Mouse (Mus musculus): ENCODE data around the gene Sectm1b. TPM values are rescaled to one million over a fixed set of nuclear protein-coding genes. Genes with fewer than 3 reads are reported as not detected.
"Not testable (repeated sequence)": the region's sequence is repeated elsewhere in the genome, so short reads cannot be mapped to it uniquely, and the experiment has no call there.

Sectm1b gene
- polyA plus RNA-seq (2015; fragmentation: Nextera tagmentation; extraction: Ambion mirVana), result not detected in 2 replicates

GRCm38 (mm10) chr11:121063379-121063778, at the start of gene Sectm1b:
Sectm1b (minus strand) TSS chr11:121063569.
- Histone ChIP-seq H3K4me1 (no peaks in the 10 kb centered on the region), H3K9me3 (no peaks in the 10 kb centered on the region), H3K36me3 (no peaks in the 10 kb centered on the region), H3K27ac (no peak within 1 kb of the TSS), H3K4me3 (no peak within 1 kb of the TSS), H3K4me2 (no peak within 1 kb of the TSS), H3K27me3 (no peaks in the 10 kb centered on the region), H3K9ac (no peak within 1 kb of the TSS)
- ATAC-seq (ENCODE audit: borderline replicate concordance, extremely low read depth, low FRiP score, low TSS enrichment), result no peak
- 66% methylated on average over 5 of the region's 5 CpGs for WGBS

GRCm38 (mm10) chr11:121112091-121112775, 48.9 kb upstream of the Sectm1b start:
- Histone ChIP-seq H3K4me2 (no peak overlapping the region), H3K36me3 (no peaks in the 10 kb centered on the region), H3K4me1 (peaks cover 39% of the 10 kb centered on the region), H3K27me3 (no peaks in the 10 kb centered on the region), H3K9ac (no peak overlapping the region), H3K4me3 (no peak overlapping the region), H3K27ac (no peak overlapping the region), H3K9me3 (no peaks in the 10 kb centered on the region)
- 57% methylated on average over 5 of the region's 5 CpGs for WGBS
- ATAC-seq (ENCODE audit: borderline replicate concordance, extremely low read depth, low FRiP score, low TSS enrichment), result no peak

DNA sequence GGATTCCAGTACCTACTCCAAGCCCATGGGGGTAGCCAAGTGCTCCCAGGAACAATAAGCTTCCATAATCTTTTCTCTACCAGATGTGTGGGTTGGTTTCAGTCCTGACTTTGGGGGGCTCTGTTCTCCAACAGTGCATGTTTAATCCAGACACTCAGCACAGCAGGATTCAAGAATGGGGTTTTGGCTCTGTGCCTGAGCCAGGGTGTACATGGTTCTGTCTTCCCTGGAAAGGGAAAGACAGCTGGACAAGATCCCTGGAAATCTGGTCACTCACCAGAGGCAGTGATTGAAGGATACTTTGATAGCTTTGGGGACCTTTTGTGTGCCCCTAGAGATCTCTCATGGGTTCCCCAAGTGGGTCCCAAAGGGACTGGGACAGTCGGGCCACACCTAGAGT, 48.2 kb upstream of the Sectm1b start:
- Histone ChIP-seq H3K27ac (no peak overlapping the region), H3K27me3 (no peaks in the 10 kb centered on the region), H3K9me3 (no peaks in the 10 kb centered on the region), H3K9ac (no peak overlapping the region), H3K4me3 (no peak overlapping the region), H3K4me2 (no peak overlapping the region), H3K4me1 (peaks cover 39% of the 10 kb centered on the region), H3K36me3 (no peaks in the 10 kb centered on the region)
- ATAC-seq (ENCODE audit: borderline replicate concordance, extremely low read depth, low FRiP score, low TSS enrichment), result peak; percentile 20; the same call in 1 of the 2 replicates
- WGBS, result 72% methylated on average over 1 of the region's 1 CpGs

GRCm38 (mm10) chr11:121111051-121111450, 47.7 kb upstream of the Sectm1b start:
- 83% methylated on average over 3 of the region's 3 CpGs for WGBS
- peaks cover 39% of the 10 kb centered on the region for H3K4me1 ChIP-seq

DNA sequence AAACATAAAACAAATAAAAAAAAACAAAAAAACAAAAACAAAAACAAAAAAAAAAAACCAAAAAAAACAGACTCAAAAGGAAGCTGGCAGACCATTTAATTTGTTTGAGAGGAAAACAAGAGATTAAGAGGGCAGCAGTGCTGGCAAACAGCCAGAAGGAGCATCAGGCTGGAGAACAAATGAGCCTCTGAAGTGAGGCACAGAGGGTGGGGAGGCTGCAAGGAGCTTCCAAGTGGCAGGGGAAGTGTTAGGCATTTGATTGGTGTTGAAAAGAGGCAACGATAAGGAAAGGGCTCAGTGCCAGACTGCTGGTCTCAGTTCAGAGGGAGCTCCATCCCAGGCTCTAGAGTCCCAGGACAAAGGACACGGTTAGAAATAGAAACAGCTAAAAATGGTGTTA, 46.6 kb upstream of the Sectm1b start:
- WGBS, result 2% methylated on average over 2 of the region's 2 CpGs
- Histone ChIP-seq H3K27me3 (no peaks in the 10 kb centered on the region), H3K9me3 (no peaks in the 10 kb centered on the region), H3K4me1 (peaks cover 39% of the 10 kb centered on the region), H3K9ac (no peak overlapping the region), H3K36me3 (no peaks in the 10 kb centered on the region), H3K4me2 (no peak overlapping the region), H3K27ac (no peak overlapping the region), H3K4me3 (no peak overlapping the region)
- peak; percentile 63; the same call in 1 of the 2 replicates for ATAC-seq (ENCODE audit: borderline replicate concordance, extremely low read depth, low FRiP score, low TSS enrichment)

More at GRCm38 (mm10) chr11:121111051-121111450, 47.7 kb upstream of the Sectm1b start:
- no peak overlapping the region for H3K4me3 ChIP-seq
- H3K9me3 ChIP-seq, result no peaks in the 10 kb centered on the region
- H3K36me3 ChIP-seq, result no peaks in the 10 kb centered on the region
- no peak overlapping the region for H3K9ac ChIP-seq
- no peak overlapping the region for H3K4me2 ChIP-seq
- no peak overlapping the region for H3K27ac ChIP-seq
- H3K27me3 ChIP-seq, result no peaks in the 10 kb centered on the region
- no peak for ATAC-seq (ENCODE audit: borderline replicate concordance, extremely low read depth, low FRiP score, low TSS enrichment)

- peak; percentile 47; the same call in 1 of the 2 replicates for ATAC-seq (ENCODE audit: borderline replicate concordance, extremely low read depth, low FRiP score, low TSS enrichment)
- H3K36me3 ChIP-seq, result no peaks in the 10 kb centered on the region
- H3K27ac ChIP-seq, result peak overlapping the region; percentile 36
- no peaks in the 10 kb centered on the region for H3K9me3 ChIP-seq
- no peak overlapping the region for H3K4me2 ChIP-seq
- 18% methylated on average over 9 of the region's 9 CpGs for WGBS
- no peak overlapping the region for H3K4me3 ChIP-seq
- H3K27me3 ChIP-seq, result no peaks in the 10 kb centered on the region
- no peak overlapping the region for H3K9ac ChIP-seq
- peaks cover 39% of the 10 kb centered on the region for H3K4me1 ChIP-seq
These were observed 44.7 kb upstream of the Sectm1b start for GRCm38 (mm10) chr11:121108061-121108460.

- H3K9ac ChIP-seq; ATAC-seq (ENCODE audit: borderline replicate concordance, extremely low read depth, low FRiP score, low TSS enrichment); H3K4me2 ChIP-seq; H3K27ac ChIP-seq; H3K36me3 ChIP-seq; H3K27me3 ChIP-seq; H3K4me3 ChIP-seq; H3K9me3 ChIP-seq: not testable (repeated sequence)
- H3K4me1 ChIP-seq, result peaks cover 38% of the 10 kb centered on the region
- WGBS, result 79% methylated on average over 1 of the region's 1 CpGs
These were observed 43.9 kb upstream of the Sectm1b start for GRCm38 (mm10) chr11:121107242-121107641.

DNA sequence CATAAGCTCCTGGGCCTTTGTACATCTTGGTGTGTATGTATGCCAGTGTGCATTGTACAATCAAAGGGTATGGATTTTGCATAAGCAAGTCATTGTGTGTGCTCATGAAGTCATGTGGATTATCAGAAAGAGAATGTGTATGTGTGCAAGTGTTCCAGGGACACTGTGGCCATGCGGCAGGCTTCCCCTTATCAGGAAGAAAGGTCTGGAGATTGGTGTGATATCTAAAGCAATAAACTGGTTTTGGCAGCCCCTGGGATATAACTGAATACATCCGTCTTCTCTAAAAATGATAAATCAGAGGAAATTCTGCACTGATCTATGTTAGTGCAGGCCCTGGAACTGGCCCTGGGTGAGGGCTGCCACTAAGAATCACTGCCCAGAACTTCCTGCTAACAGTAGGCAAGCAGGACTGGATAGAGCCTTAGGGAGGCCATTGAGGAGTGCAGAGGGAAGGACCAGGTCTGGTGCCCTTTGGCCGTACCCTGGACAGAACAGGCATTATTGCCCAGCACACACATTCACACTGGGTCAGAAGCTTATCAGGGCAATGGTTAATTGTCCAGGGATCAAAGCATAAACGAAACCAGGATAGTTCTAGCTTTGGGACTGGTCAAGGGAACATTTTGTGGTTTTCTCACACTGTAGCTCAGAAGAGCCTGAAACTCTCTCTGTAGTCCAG, 37.9 kb upstream of the Sectm1b start:
- Histone ChIP-seq H3K4me2 (no peak overlapping the region), H3K9ac (no peak overlapping the region), H3K4me3 (no peak overlapping the region), H3K36me3 (no peaks in the 10 kb centered on the region), H3K9me3 (no peaks in the 10 kb centered on the region), H3K27ac (no peak overlapping the region), H3K27me3 (no peaks in the 10 kb centered on the region), H3K4me1 (0 out of 2 replicates have a peak, but pooled peaks cover 4% of the 10 kb centered on the region)
- WGBS, result 71% methylated on average over 4 of the region's 4 CpGs
- ATAC-seq (ENCODE audit: borderline replicate concordance, extremely low read depth, low FRiP score, low TSS enrichment), result no peak

- H3K4me3 ChIP-seq, result no peak overlapping the region
- H3K9ac ChIP-seq, result no peak overlapping the region
- 32% methylated on average over 7 of the region's 7 CpGs for WGBS
- no peak overlapping the region for H3K27ac ChIP-seq
- H3K36me3 ChIP-seq, result no peaks in the 10 kb centered on the region
- no peak overlapping the region for H3K4me2 ChIP-seq
- no peak for ATAC-seq (ENCODE audit: borderline replicate concordance, extremely low read depth, low FRiP score, low TSS enrichment)
- H3K9me3 ChIP-seq, result no peaks in the 10 kb centered on the region
- no peaks in the 10 kb centered on the region for H3K27me3 ChIP-seq
- H3K4me1 ChIP-seq, result 0 out of 2 replicates have a peak, but pooled peaks cover 4% of the 10 kb centered on the region
These were observed 37.3 kb upstream of the Sectm1b start for GRCm38 (mm10) chr11:121100692-121101091.

- Histone ChIP-seq H3K27me3 (no peaks in the 10 kb centered on the region), H3K4me2 (no peak overlapping the region), H3K9me3 (no peaks in the 10 kb centered on the region), H3K27ac (no peak overlapping the region), H3K36me3 (no peaks in the 10 kb centered on the region), H3K9ac (no peak overlapping the region), H3K4me1 (0 out of 2 replicates have a peak, but pooled peaks cover 7% of the 10 kb centered on the region), H3K4me3 (no peak overlapping the region)
- no peak for ATAC-seq (ENCODE audit: borderline replicate concordance, extremely low read depth, low FRiP score, low TSS enrichment)
- 58% methylated on average over 7 of the region's 7 CpGs for WGBS
These were observed 36.4 kb upstream of the Sectm1b start for GRCm38 (mm10) chr11:121099762-121100161.

- Histone ChIP-seq H3K9me3 (no peaks in the 10 kb centered on the region), H3K4me2 (no peak overlapping the region), H3K9ac (no peak overlapping the region), H3K4me3 (no peak overlapping the region), H3K4me1 (0 out of 2 replicates have a peak, but pooled peaks cover 11% of the 10 kb centered on the region), H3K36me3 (no peaks in the 10 kb centered on the region), H3K27ac (no peak overlapping the region), H3K27me3 (no peaks in the 10 kb centered on the region)
- no peak for ATAC-seq (ENCODE audit: borderline replicate concordance, extremely low read depth, low FRiP score, low TSS enrichment)
- WGBS, result 83% methylated on average over 14 of the region's 14 CpGs
These were observed 29.5 kb upstream of the Sectm1b start for GRCm38 (mm10) chr11:121092606-121093585.
